Mouse (Mus musculus): ENCODE results near the gene Gpbar1.

- TF ChIP-seq CTCF (IDR thresholded peaks at IDR 0.05) (no peak), EP300 (IDR thresholded peaks at IDR 0.05) (no peak)
Observed at GRCm38 (mm10) chr1:74314796-74315195, 36.4 kb downstream of the Gpbar1 start.

Measured in lung, postnatal 0 days (tissue).